Mouse (Mus musculus) urinary bladder, postnatal 25 days (tissue): ENCODE measurements around the gene Uba52.
A peak's percentile ranks its signal among the peaks of the same experiment; 100 is the strongest.
"Not testable (repeated sequence)": the region's sequence is repeated elsewhere in the genome, so short reads cannot be mapped to it uniquely, and the experiment has no call there.

Source experiments
- DNase-seq: peaks from one replicate; pipeline ENCODE4 v3.0.0; 2022; ENCODE audit warnings: low spot score

The Uba52 gene

GRCm38 (mm10) chr8:70530314-70530713 lies 19.7 kb upstream of the Uba52 start:
- DNase-seq = no peak

GRCm38 (mm10) chr8:70529741-70530161 lies 19.1 kb upstream of the Uba52 start:
- no peak for DNase-seq

GRCm38 (mm10) chr8:70529299-70529698 lies 18.7 kb upstream of the Uba52 start:
- no peak for DNase-seq

GRCm38 (mm10) chr8:70528182-70528797 lies 17.7 kb upstream of the Uba52 start:
- DNase-seq = no peak

- peak; percentile 96 for DNase-seq
Observed at GRCm38 (mm10) chr8:70527512-70528181, 17.0 kb upstream of the Uba52 start, which contains the start of the genes Fkbp8 and Kxd1. TSS of gene Fkbp8 (plus strand) at chr8:70527724. TSS of gene Kxd1 (minus strand) at chr8:70527956.

GRCm38 (mm10) chr8:70527111-70527511 lies 16.5 kb upstream of the Uba52 start:
- DNase-seq = no peak

GRCm38 (mm10) chr8:70522592-70523403 lies 12.2 kb upstream of the Uba52 start:
- peak; percentile 92 for DNase-seq

- DNase-seq = no peak
Observed at GRCm38 (mm10) chr8:70519606-70520005, 9.0 kb upstream of the Uba52 start.

- DNase-seq = no peak
Observed at GRCm38 (mm10) chr8:70519043-70519442, 8.4 kb upstream of the Uba52 start.

GRCm38 (mm10) chr8:70517940-70518643 lies 7.5 kb upstream of the Uba52 start:
- no peak for DNase-seq

- DNase-seq = no peak
Observed at GRCm38 (mm10) chr8:70513441-70513840, 2.8 kb upstream of the Uba52 start.

GRCm38 (mm10) chr8:70512253-70512903 lies 1.8 kb upstream of the Uba52 start:
- DNase-seq = no peak

- DNase-seq = no peak
Observed at GRCm38 (mm10) chr8:70511770-70512169, 1.2 kb upstream of the Uba52 start.

- not testable (repeated sequence) for DNase-seq
Observed at GRCm38 (mm10) chr8:70511174-70511573, 573 bp upstream of the Uba52 start.

GRCm38 (mm10) chr8:70509281-70509952 lies 1.2 kb downstream of the Uba52 start:
- no peak for DNase-seq

- DNase-seq = no peak
Observed at GRCm38 (mm10) chr8:70507027-70507393, 3.6 kb downstream of the Uba52 start.

- peak; percentile 91 for DNase-seq
Observed at GRCm38 (mm10) chr8:70506328-70507026, 4.1 kb downstream of the Uba52 start, which contains the start of gene Rex1bd. TSS of gene Rex1bd (minus strand) at chr8:70506752.

GRCm38 (mm10) chr8:70505698-70506327 lies 4.8 kb downstream of the Uba52 start:
- no peak for DNase-seq

- peak; percentile 80 for DNase-seq
Observed at GRCm38 (mm10) chr8:70504851-70505250, 5.8 kb downstream of the Uba52 start.

- no peak for DNase-seq
Observed at GRCm38 (mm10) chr8:70504291-70504716, 6.3 kb downstream of the Uba52 start.
